Mouse (Mus musculus) bone marrow, adult 2 months (tissue): ENCODE measurements around the gene Oprl1. TPM values are rescaled to one million over a fixed set of nuclear protein-coding genes. Genes with fewer than 3 reads are reported as not detected.

Source experiments
- H3K27ac ChIP-seq: fragments of 200-500 bp; 2 replicates; pipeline ENCODE4 v1.5.1; 2012; ENCODE audit warnings: low read depth, mild to moderate bottlenecking, control low read depth, inconsistent platforms, low read length; ENCODE audit not compliant: control insufficient read depth, poor library complexity, insufficient read depth
- H3K4me1 ChIP-seq: fragments of 200-500 bp; 2 replicates; pipeline ENCODE4 v1.6.1; 2011; ENCODE audit warnings: low read length; ENCODE audit not compliant: control insufficient read depth, insufficient read depth
- H3K4me3 ChIP-seq: fragments of 200-500 bp; replicated peaks from 2 replicates; pipeline ENCODE3; 2011; ENCODE audit warnings: mild to moderate bottlenecking, low read depth, low read length, control low read depth; ENCODE audit not compliant: control insufficient read depth
- CTCF ChIP-seq: fragments of 200-500 bp; IDR thresholded peaks from 2 replicates; pipeline ENCODE4 v1.5.1; 2011; ENCODE audit warnings: low read length, control low read depth; ENCODE audit not compliant: control insufficient read depth, insufficient read depth
- POLR2A ChIP-seq: fragments of 200-500 bp; IDR thresholded peaks from 2 replicates; pipeline ENCODE4 v1.6.1; 2011; ENCODE audit warnings: low read depth, mild to moderate bottlenecking, control low read depth, low read length, borderline replicate concordance; ENCODE audit not compliant: control insufficient read depth
- WGBS: fragments of 180-500 bp; shearing (Covaris S2); methylation state at CpG from one replicate; pipeline ENCODE4 v1.1.7; 2018; 5-methylcytosine and 5-hydroxymethylcytosine counted together
- polyA plus RNA-seq: library from polyadenylated mRNA; stranded (reverse); fragments of >200 nt; gene quantifications from 2 replicates; pipeline ENCODE4 v1.2.4, GENCODE M21; 2011; ENCODE audit warnings: low replicate concordance; ENCODE audit not compliant: missing spikeins, insufficient read depth, insufficient read length

The Oprl1 gene
- polyA plus RNA-seq, 1 experiment: not detected

GRCm38 (mm10) chr2:181721200-181721599 is 6.4 kb downstream of the Oprl1 start:
- no peaks in the 10 kb centered on the region for H3K4me1 ChIP-seq
- H3K4me3 ChIP-seq: no peak overlapping the region
- TF ChIP-seq POLR2A: no peak
- no peak for TF ChIP-seq CTCF
- H3K27ac ChIP-seq: no peak overlapping the region

- WGBS: 15% methylated on average over 3 of the region's 3 CpGs
- no peak overlapping the region for H3K4me3 ChIP-seq
- peak; percentile 52; the same call in 1 of the 2 replicates for TF ChIP-seq CTCF
- no peak for TF ChIP-seq POLR2A
Measured at GRCm38 (mm10) chr2:181722213-181722612, 7.4 kb downstream of the Oprl1 start.

GRCm38 (mm10) chr2:181727659-181728262 is 12.9 kb downstream of the Oprl1 start:
- 53% methylated on average over 9 of the region's 9 CpGs for WGBS
- TF ChIP-seq CTCF (no peak), POLR2A (no peak)
- no peak overlapping the region for H3K27ac ChIP-seq
- H3K4me3 ChIP-seq: no peak overlapping the region
- no peaks in the 10 kb centered on the region for H3K4me1 ChIP-seq

More at GRCm38 (mm10) chr2:181722213-181722612, 7.4 kb downstream of the Oprl1 start:
- H3K4me1 ChIP-seq: no peaks in the 10 kb centered on the region
- no peak overlapping the region for H3K27ac ChIP-seq

GRCm38 (mm10) chr2:181730051-181730450 is 15.2 kb downstream of the Oprl1 start:
- Histone ChIP-seq H3K4me3 (no peak overlapping the region), H3K4me1 (no peaks in the 10 kb centered on the region), H3K27ac (no peak overlapping the region)
- WGBS: 40% methylated on average over 3 of the region's 3 CpGs
- TF ChIP-seq POLR2A (no peak), CTCF (no peak)

- 59% methylated on average over 1 of the region's 1 CpGs for WGBS
- no peak overlapping the region for H3K27ac ChIP-seq
- no peak overlapping the region for H3K4me3 ChIP-seq
- TF ChIP-seq CTCF: no peak
- no peak for TF ChIP-seq POLR2A
- no peaks in the 10 kb centered on the region for H3K4me1 ChIP-seq
Measured at GRCm38 (mm10) chr2:181752626-181753025, 37.8 kb downstream of the Oprl1 start.

GRCm38 (mm10) chr2:181758147-181758725 is 43.4 kb downstream of the Oprl1 start:
- 56% methylated on average over 2 of the region's 2 CpGs for WGBS
- Histone ChIP-seq H3K4me3 (no peak overlapping the region), H3K27ac (no peak overlapping the region), H3K4me1 (no peaks in the 10 kb centered on the region)
- TF ChIP-seq POLR2A (no peak), CTCF (no peak)

- Histone ChIP-seq H3K4me1 (no peaks in the 10 kb centered on the region), H3K27ac (no peak overlapping the region), H3K4me3 (no peak overlapping the region)
- 27% methylated on average over 4 of the region's 4 CpGs for WGBS
- TF ChIP-seq POLR2A (no peak), CTCF (no peak)
Measured at GRCm38 (mm10) chr2:181759041-181759440, 44.2 kb downstream of the Oprl1 start.

- no peak within 1 kb of the TSS for H3K27ac ChIP-seq
- H3K4me1 ChIP-seq: no peaks in the 10 kb centered on the region
- no peak within 1 kb of the TSS for H3K4me3 ChIP-seq
- TF ChIP-seq POLR2A (no peak), CTCF (no peak)
- WGBS: 60% methylated on average over 8 of the region's 8 CpGs
Measured at GRCm38 (mm10) chr2:181763006-181763830, 48.4 kb downstream of the Oprl1 start, which contains the start of gene Myt1. Myt1 (plus strand) TSS chr2:181763332.
